Mouse (Mus musculus) gastrocnemius, adult 18-20 months (tissue): ENCODE measurements at regions not wholly inside any gene's neighbourhood (a gene's known extent, or its start where the extent isn't known, plus 50 kb on each side); places are given as distances from the start of the nearest gene placed in this dataset.
"Not testable (repeated sequence)": the region's sequence is repeated elsewhere in the genome, so short reads cannot be mapped to it uniquely, and the experiment has no call there.

Experiments
- DNase-seq: peaks from one replicate; pipeline ENCODE4 v3.0.0; 2021; ENCODE audit warnings: low spot score

GRCm38 (mm10) chr1:164744955-164745608 lies 51.4 kb upstream of the Dpt start:
- peak; percentile 33 for DNase-seq

- DNase-seq, result no peak
These were observed 51.9 kb upstream of the Dpt start for GRCm38 (mm10) chr1:164744499-164744898.

GRCm38 (mm10) chr1:164742897-164743296 lies 53.5 kb upstream of the Dpt start:
- not testable (repeated sequence) for DNase-seq

- DNase-seq, result no peak
These were observed 60.8 kb upstream of the Dpt start for GRCm38 (mm10) chr1:164735646-164736045.

GRCm38 (mm10) chr1:164733741-164734140 lies 62.7 kb upstream of the Dpt start:
- no peak for DNase-seq

- DNase-seq, result no peak
These were observed 74.4 kb upstream of the Dpt start for GRCm38 (mm10) chr1:164722054-164722453.

GRCm38 (mm10) chr1:164714905-164715304 lies 81.5 kb upstream of the Dpt start:
- DNase-seq, result no peak

- no peak for DNase-seq
These were observed 82.5 kb upstream of the Dpt start for GRCm38 (mm10) chr1:164713798-164714551.

- DNase-seq, result no peak
These were observed 83.9 kb upstream of the Dpt start for GRCm38 (mm10) chr1:164712514-164712913.

GRCm38 (mm10) chr1:164704397-164705091 lies 91.9 kb upstream of the Dpt start:
- no peak for DNase-seq

GRCm38 (mm10) chr1:164703560-164704131 lies 92.8 kb upstream of the Dpt start:
- DNase-seq, result no peak

GRCm38 (mm10) chr1:164690055-164690454 lies 106.4 kb upstream of the Dpt start:
- DNase-seq, result no peak

GRCm38 (mm10) chr1:164689311-164689710 lies 107.1 kb upstream of the Dpt start:
- no peak for DNase-seq

GRCm38 (mm10) chr1:164684437-164684836 lies 112.0 kb upstream of the Dpt start:
- DNase-seq, result no peak

- no peak for DNase-seq
These were observed 112.7 kb upstream of the Dpt start for GRCm38 (mm10) chr1:164683788-164684187.

- DNase-seq, result no peak
These were observed 113.4 kb upstream of the Dpt start for GRCm38 (mm10) chr1:164682867-164683599.

GRCm38 (mm10) chr1:164682426-164682825 lies 114.0 kb upstream of the Dpt start:
- DNase-seq, result no peak

- DNase-seq, result peak; percentile 36
These were observed 114.9 kb upstream of the Dpt start for GRCm38 (mm10) chr1:164681582-164681981.

GRCm38 (mm10) chr1:164678303-164678702 lies 118.1 kb upstream of the Dpt start:
- no peak for DNase-seq

GRCm38 (mm10) chr1:164652244-164652643 lies 144.2 kb upstream of the Dpt start:
- no peak for DNase-seq

- no peak for DNase-seq
These were observed 158.5 kb upstream of the Dpt start for GRCm38 (mm10) chr1:164637901-164638462.
